In genomic region chr12:102321855-102322254, GRCm38 (mm10) we compare ENCODE assay signal across 16 mouse cellular contexts. TPM values are rescaled to one million over a fixed set of nuclear protein-coding genes. Genes with fewer than 3 reads are reported as not detected.
DNase-seq lines count a peak whose midpoint lies in the region; ATAC-seq and TF ChIP-seq lines count a peak whose summit lies in the region.
"Had no signal": no experiment of that assay in that cellular context is flagged by ENCODE, and none has a peak within 500 bp of the region (broad histone marks: within the 10 kb centered on the region; RNA-seq: fewer than 3 reads in every experiment).

No protein-coding gene starts in this region.

- 0 out of 2 replicates have a peak, but pooled peaks cover 21% of the 10 kb centered on the region for H3K4me1 ChIP-seq in kidney, embryonic 15.5 days
- peaks cover 30% of the 10 kb centered on the region for H3K4me1 ChIP-seq in heart, embryonic 16.5 days (ENCODE audit: control insufficient read depth, insufficient read depth, low read length)
- H3K4me1 ChIP-seq: hindbrain, embryonic 10.5 days; midbrain, embryonic 10.5 days; neural tube, embryonic 12.5 days had no signal

- intact Hi-C loops in gastrocnemius, adult 2 months (cut with DNase I), result no loop called here

- peak overlapping the region; percentile 80 for H3K27ac ChIP-seq in gastrocnemius, adult 2 months
- no peak overlapping the region for H3K27ac ChIP-seq in kidney, embryonic 15.5 days
- H3K27ac ChIP-seq in heart, embryonic 16.5 days (ENCODE audit: low read length), result peak overlapping the region; percentile 15; the same call in 1 of the 2 replicates
- H3K27ac ChIP-seq: embryonic facial prominence, embryonic 13.5 days; hindbrain, embryonic 10.5 days; midbrain, embryonic 10.5 days; neural tube, embryonic 12.5 days had no signal

- H3K9ac ChIP-seq in kidney, embryonic 15.5 days, result no peak overlapping the region
- no peak overlapping the region for H3K9ac ChIP-seq in heart, embryonic 16.5 days (ENCODE audit: low read length)
- H3K9ac ChIP-seq: embryonic facial prominence, embryonic 13.5 days; neural tube, embryonic 12.5 days had no signal

- TF ChIP-seq CTCF in gastrocnemius, adult 2 months (IDR thresholded peaks at IDR 0.05), result no peak

- H3K4me2 ChIP-seq in kidney, embryonic 15.5 days, result no peak overlapping the region
- H3K4me2 ChIP-seq in heart, embryonic 16.5 days (ENCODE audit: low read depth, low read length), result no peak overlapping the region
- H3K4me2 ChIP-seq: embryonic facial prominence, embryonic 13.5 days; liver, embryonic 11.5 days; neural tube, embryonic 12.5 days had no signal

- DNase-seq in gastrocnemius, adult 2 months, result peak; percentile 52
- no peak for DNase-seq in gastrocnemius, postnatal 10 days
- peak; percentile 22 to 30 for DNase-seq in kidney, adult 8-10 months
- DNase-seq in lung, postnatal 10 days, result peak; percentile 40
- no peak for DNase-seq in right cerebral cortex, postnatal 36 days (ENCODE audit: low spot score in 2 of 2)
- DNase-seq: B cell, adult 2 months; cerebellum, adult 9-10 months; left cerebral cortex, postnatal 4 days had no signal

- 77% methylated on average over 5 of the region's 5 CpGs for WGBS in kidney, embryonic 15.5 days
- 71% methylated on average over 5 of the region's 5 CpGs for WGBS in heart, embryonic 16.5 days

- no peak overlapping the region for H3K4me3 ChIP-seq in gastrocnemius, adult 2 months
- H3K4me3 ChIP-seq in kidney, embryonic 15.5 days (replicated peaks), result no peak overlapping the region
- H3K4me3 ChIP-seq in heart, embryonic 16.5 days (ENCODE audit: low read length), result no peak overlapping the region
- H3K4me3 ChIP-seq: embryonic facial prominence, embryonic 13.5 days; hindbrain, embryonic 10.5 days; midbrain, embryonic 10.5 days; neural tube, embryonic 12.5 days had no signal

- no peaks in the 10 kb centered on the region for H3K27me3 ChIP-seq in kidney, embryonic 15.5 days
- H3K27me3 ChIP-seq in heart, embryonic 16.5 days (ENCODE audit: control insufficient read depth, insufficient read depth, low read length), result no peaks in the 10 kb centered on the region
- H3K27me3 ChIP-seq: embryonic facial prominence, embryonic 13.5 days; neural tube, embryonic 12.5 days had no signal

- no peak for ATAC-seq in kidney, embryonic 15.5 days (replicated peaks; ENCODE audit: low FRiP score)
- ATAC-seq in heart, embryonic 16.5 days (replicated peaks; ENCODE audit: extremely low read depth, insufficient read depth, low FRiP score), result no peak
- ATAC-seq in activated CD4-positive, CD25-positive, alpha-beta regulatory T cell, adult 4 months, result no peak

- no peaks in the 10 kb centered on the region for H3K9me3 ChIP-seq in kidney, embryonic 15.5 days (replicated peaks)
- H3K9me3 ChIP-seq in heart, embryonic 16.5 days (replicated peaks; ENCODE audit: control insufficient read depth, low read length), result no peaks in the 10 kb centered on the region
- H3K9me3 ChIP-seq: embryonic facial prominence, embryonic 13.5 days; hindbrain, embryonic 10.5 days; midbrain, embryonic 10.5 days; neural tube, embryonic 12.5 days had no signal

- peaks cover 12% of the 10 kb centered on the region for H3K36me3 ChIP-seq in kidney, embryonic 15.5 days
- H3K36me3 ChIP-seq in heart, embryonic 16.5 days (ENCODE audit: control insufficient read depth, insufficient read depth), result peaks cover 9% of the 10 kb centered on the region; the same call in 1 of the 2 replicates
- H3K36me3 ChIP-seq: embryonic facial prominence, embryonic 13.5 days; hindbrain, embryonic 10.5 days; midbrain, embryonic 10.5 days; neural tube, embryonic 12.5 days had no signal

RNA-seq across cellular contexts. Expression of gene Rin3, which starts 39.0 kb away (rescaled TPM):
- total RNA-seq in gastrocnemius, adult 2 months (2021), result 10 to 100 TPM in 1 of 2 experiments, 1 to 10 TPM in 1; 6.4 to 14.3 TPM
- total RNA-seq in gastrocnemius, postnatal 10 days (2021), result 10 to 100 TPM; 13.2 to 21.0 TPM
- polyA plus RNA-seq in kidney, embryonic 15.5 days (2015; fragmentation: Nextera tagmentation; extraction: Ambion mirVana), result 10.0 and 10.5 TPM in 2 replicates
- 9.5 and 9.7 TPM in 2 replicates for polyA plus RNA-seq in heart, embryonic 16.5 days (2015; fragmentation: Nextera tagmentation; extraction: Ambion mirVana)
- 10 to 100 TPM; 41.7 to 60.6 TPM for polyA plus RNA-seq in activated CD4-positive, CD25-positive, alpha-beta regulatory T cell, adult 4 months (2017; shearing (Covaris generic))

Comparison
In these comparisons a context has a peak if more than half of its experiments do, and no peak if none do; other contexts are left out.
1. DNase-seq: peak in gastrocnemius, adult 2 months (single experiment), kidney, adult 8-10 months (2 of 2) and lung, postnatal 10 days (single experiment); none in gastrocnemius, postnatal 10 days (single experiment) and right cerebral cortex, postnatal 36 days (0 of 2).